Mouse (Mus musculus) right cerebral cortex, adult 2 months (tissue): Measurements from ENCODE around the gene Pink1.

Source experiments
- DNase-seq, 2 experiments: peaks; one replicate each; pipeline ENCODE4 v3.0.0; 2021 to 2022; ENCODE audit warnings: low spot score in 2 of 2

Pink1 gene

GRCm38 (mm10) chr4:138313021-138313420, 13.1 kb downstream of the Pink1 start:
- DNase-seq, result no peak

DNA sequence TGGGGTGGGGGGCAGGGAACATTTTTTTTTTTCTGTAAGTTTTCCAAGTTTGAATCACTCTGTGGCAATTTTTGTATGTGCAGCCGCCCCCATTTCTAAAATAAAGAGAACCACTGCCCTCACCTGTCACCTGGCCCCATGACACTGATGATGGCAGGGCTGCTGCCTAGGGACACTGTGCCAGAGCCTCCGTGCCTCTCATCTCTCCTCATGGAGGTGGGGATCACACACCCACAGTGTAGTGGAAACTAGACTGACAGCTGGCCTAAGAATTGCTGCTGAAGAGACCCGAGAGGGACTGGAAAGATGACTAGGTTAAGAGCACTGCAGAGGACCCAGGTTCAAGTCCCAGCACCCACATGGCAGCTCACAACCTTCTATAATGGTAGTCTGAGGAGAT, 14.0 kb downstream of the Pink1 start:
- DNase-seq, result no peak

DNA sequence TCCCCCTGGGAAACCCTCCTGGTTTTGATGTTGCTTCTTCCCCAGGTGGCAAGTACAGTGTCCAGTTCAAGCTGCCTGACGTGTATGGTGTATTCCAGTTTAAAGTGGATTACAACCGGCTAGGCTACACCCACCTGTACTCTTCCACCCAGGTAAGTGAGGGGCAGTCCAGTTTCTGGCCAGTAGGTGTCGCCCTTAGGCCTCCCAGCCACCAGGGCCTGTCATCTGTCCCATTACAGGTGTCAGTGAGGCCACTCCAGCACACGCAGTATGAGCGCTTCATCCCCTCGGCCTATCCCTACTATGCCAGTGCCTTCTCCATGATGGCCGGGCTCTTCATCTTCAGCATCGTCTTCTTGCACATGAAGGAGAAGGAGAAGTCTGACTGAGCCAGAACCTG, 14.5 kb downstream of the Pink1 start:
- peak; percentile 57 to 60 for DNase-seq

- DNase-seq, result no peak
Measured at GRCm38 (mm10) chr4:138310311-138310910, 15.7 kb downstream of the Pink1 start.

GRCm38 (mm10) chr4:138307739-138308138, 18.4 kb downstream of the Pink1 start:
- peak in 1 of 2 experiments; percentile 55 for DNase-seq

GRCm38 (mm10) chr4:138307025-138307424, 19.1 kb downstream of the Pink1 start:
- DNase-seq, result no peak

- DNase-seq, result peak; percentile 98
Measured at GRCm38 (mm10) chr4:138304340-138305104, 21.6 kb downstream of the Pink1 start, which contains the start of gene Ddost. Ddost (plus strand) TSS chr4:138304730.

GRCm38 (mm10) chr4:138303742-138304141, 22.4 kb downstream of the Pink1 start:
- no peak for DNase-seq

GRCm38 (mm10) chr4:138303011-138303410, 23.1 kb downstream of the Pink1 start:
- DNase-seq, result no peak

DNA sequence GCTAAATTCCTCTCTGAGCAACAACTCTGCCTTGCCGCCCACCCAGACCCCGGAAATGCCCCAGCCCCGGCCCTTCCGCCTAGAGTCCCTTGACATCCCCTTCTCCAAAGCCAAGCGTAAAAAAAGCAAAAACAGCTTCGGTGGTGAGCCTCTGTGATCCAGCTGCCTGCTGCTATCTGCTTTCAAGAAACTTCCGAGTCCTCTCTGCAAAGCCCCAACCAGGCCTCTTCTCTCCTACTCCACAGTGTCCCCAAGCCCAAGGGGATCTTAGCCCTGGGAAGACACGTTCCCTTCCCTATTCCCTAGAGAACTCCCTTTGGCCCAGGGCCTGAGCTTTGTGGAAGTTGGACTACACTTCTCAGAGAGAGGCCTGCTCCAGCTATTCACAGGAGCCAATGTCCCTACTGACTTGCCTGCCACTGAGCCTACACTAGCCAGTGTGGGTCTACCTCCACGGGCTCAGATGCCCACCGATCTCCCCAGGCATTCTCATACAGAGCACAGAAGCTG, 24.8 kb downstream of the Pink1 start:
- no peak for DNase-seq

DNA sequence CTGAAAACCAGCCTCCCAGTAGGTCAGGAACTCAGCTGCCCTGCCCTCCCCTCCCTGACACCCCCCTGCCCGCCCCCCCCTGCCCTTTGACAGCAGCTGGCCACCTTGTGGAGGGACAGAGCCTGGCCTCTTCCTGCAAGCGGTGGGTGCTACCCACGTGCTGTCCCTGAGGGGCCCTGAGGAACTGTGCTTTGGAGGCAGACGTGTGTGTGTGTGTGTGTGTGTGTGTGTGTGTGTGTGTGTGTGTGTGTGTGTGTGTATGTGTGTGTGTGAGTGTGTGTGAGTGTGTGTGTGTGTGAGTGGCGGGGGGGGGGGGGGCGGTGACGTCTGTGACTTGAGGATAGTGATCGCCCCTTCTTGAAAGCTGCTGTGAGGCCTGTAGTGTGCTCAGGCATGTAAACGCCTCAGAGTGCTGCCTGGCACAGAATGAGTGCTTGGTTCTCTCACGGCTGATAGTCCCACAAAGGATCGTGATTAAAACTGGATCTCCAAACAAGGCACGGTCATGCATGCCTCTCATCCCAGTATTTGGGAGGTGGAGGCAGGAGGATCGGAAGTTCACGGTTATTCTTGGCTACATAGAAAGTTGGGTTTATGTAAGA, 32.1 kb downstream of the Pink1 start:
- no peak for DNase-seq

GRCm38 (mm10) chr4:138293261-138293948, 32.7 kb downstream of the Pink1 start:
- DNase-seq, result peak in 1 of 2 experiments; percentile 40

GRCm38 (mm10) chr4:138292028-138292427, 34.1 kb downstream of the Pink1 start:
- no peak for DNase-seq

GRCm38 (mm10) chr4:138288691-138289090, 37.4 kb downstream of the Pink1 start:
- DNase-seq, result no peak

GRCm38 (mm10) chr4:138286411-138286810, 39.7 kb downstream of the Pink1 start:
- no peak for DNase-seq

DNA sequence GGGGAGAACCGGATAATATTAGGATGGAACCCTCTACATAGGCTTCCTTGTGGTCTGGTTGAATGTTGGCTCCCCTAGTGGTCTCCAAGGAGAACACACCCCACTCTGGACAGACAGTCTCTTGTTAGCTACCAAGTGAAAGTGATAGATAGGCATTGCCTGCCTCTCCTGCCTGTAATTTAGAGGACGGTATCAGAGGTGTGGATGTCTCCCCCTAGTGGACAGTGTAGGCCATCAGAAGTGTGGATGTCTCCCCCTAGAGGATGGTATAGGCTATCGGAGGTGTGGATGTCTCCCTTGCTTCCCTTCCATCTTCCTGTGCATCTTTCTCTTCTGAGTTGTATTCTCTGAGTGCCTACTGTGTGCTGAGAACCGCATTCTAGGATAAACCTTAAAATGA, 43.3 kb downstream of the Pink1 start:
- peak; percentile 56 to 73 for DNase-seq

GRCm38 (mm10) chr4:138278346-138278745, 47.8 kb downstream of the Pink1 start:
- DNase-seq, result peak; percentile 56 to 59

DNA sequence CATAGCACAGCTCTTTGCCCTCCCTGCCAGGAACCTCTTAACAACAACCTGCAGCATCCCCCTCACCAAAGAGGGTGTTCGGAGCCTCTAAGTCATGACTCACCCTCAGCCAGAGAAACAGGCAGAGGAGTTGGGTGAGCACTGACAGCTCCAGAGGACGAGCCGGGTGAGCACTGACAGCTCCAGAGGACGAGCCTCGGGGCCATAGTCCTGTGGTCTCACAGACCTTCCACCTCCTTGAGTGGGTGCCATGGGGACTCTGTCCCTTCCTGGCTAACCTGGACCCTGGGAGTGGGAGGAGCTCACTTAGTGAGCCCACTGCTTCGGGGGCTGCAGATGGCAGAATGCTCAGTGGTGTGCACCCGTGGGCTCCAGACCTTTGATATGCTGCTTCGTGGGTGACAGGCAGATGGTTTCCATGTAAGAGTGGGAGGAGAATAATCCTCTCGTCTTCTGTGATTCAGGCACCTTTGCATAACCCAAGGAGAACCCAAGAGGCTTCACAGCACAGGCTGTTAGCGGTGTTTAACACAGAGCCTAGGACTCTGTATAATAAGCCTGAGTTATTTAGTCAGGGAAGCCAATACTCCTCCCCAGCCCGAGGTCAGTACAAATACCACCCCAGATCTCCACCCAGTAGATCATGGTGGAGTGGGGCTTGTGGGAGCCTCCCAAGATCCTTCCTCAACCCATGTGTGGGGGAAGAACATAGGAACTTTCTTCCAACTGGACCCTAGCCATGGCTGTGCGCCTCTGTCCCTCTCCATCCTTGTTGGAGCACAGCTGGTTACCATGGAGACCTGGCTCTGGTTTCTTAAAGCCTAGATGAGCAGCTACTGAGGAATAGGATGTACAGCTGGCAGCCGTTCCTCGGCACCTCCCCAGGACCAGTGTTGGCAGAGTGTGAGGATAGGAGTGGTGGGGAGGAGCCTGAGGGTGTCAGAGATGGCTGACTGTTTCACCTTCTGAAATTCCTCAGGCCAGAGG, 53.8 kb downstream of the Pink1 start:
- peak; percentile 67 to 72 for DNase-seq

GRCm38 (mm10) chr4:138267869-138268268, 58.2 kb downstream of the Pink1 start:
- no peak for DNase-seq
